Mouse (Mus musculus) liver, adult 2 months (tissue): ENCODE results near the gene Sf3b2.

Source experiments
- CTCF ChIP-seq: fragments of 200-500 bp; IDR thresholded peaks from 2 replicates; pipeline ENCODE4 v1.5.1; 2011; ENCODE audit warnings: low read depth, low read length, control low read depth
- POLR2A ChIP-seq: fragments of 200-500 bp; IDR thresholded peaks from 2 replicates; pipeline ENCODE4 v1.6.1; 2011; ENCODE audit warnings: low read length, control low read depth; ENCODE audit not compliant: insufficient read depth; ENCODE audit errors: extremely low read depth

DNA sequence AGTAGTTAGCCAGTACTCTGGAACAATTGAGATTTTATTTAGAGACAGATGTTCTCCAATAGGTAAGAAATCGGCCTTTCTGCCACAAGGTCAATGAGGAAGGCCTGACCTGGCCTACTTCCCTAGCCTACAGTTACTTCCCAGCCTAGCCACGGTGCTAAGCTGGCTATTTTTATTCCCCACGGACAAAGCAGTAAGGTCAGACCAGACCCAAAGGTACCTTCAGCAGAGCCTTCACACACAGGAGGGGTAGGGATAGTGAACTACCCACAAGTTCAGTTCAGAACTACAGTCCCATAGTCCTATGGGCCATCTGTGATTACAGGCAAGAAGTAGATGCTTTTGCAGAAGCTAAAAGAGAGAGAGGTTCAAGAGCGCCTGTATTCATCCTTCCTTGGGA is 21.3 kb downstream of the Sf3b2 start:
- TF ChIP-seq CTCF (no peak), POLR2A (no peak)
